Mouse (Mus musculus) midbrain, embryonic 13.5 days (tissue): ENCODE data around the gene Plg. TPM values are rescaled to one million over a fixed set of nuclear protein-coding genes. Genes with fewer than 3 reads are reported as not detected.

Source experiments
- ATAC-seq: fragments of 200-750 bp; cut with Nextera tagmentation; 2 replicates; pipeline ENCODE4 v1.8.0; 2017; ENCODE audit warnings: mild to moderate bottlenecking, moderate TSS enrichment, moderate library complexity
- H3K27ac ChIP-seq: fragments of 300-500 bp; sonication (generic); 2 replicates; pipeline ENCODE4 v1.5.1; 2015; ENCODE audit warnings: inconsistent platforms, mild to moderate bottlenecking, moderate library complexity
- H3K27me3 ChIP-seq: fragments of 300-500 bp; sonication (generic); 2 replicates; pipeline ENCODE4 v1.6.1; 2015; ENCODE audit warnings: mild to moderate bottlenecking, inconsistent platforms
- H3K36me3 ChIP-seq: fragments of 300-500 bp; sonication (generic); 2 replicates; pipeline ENCODE4 v1.6.1; 2015; ENCODE audit warnings: mild to moderate bottlenecking, inconsistent platforms
- H3K4me1 ChIP-seq: fragments of 300-500 bp; sonication (generic); replicated peaks from 2 replicates; pipeline ENCODE4 v1.6.1; 2015; ENCODE audit warnings: inconsistent platforms
- H3K4me2 ChIP-seq: fragments of 300-500 bp; sonication (generic); replicated peaks from 2 replicates; pipeline ENCODE4 v1.6.1; 2015; ENCODE audit warnings: moderate library complexity, mild to moderate bottlenecking, inconsistent platforms
- H3K4me3 ChIP-seq: fragments of 300-500 bp; sonication (generic); replicated peaks from 2 replicates; pipeline ENCODE4 v1.5.1; 2015; ENCODE audit warnings: mild to moderate bottlenecking, inconsistent platforms
- H3K9ac ChIP-seq: fragments of 300-500 bp; sonication (generic); replicated peaks from 2 replicates; pipeline ENCODE4 v1.6.1; 2015; ENCODE audit warnings: mild to moderate bottlenecking, inconsistent platforms
- H3K9me3 ChIP-seq: fragments of 300-500 bp; sonication (generic); 2 replicates; pipeline ENCODE4 v1.6.1; 2016; ENCODE audit warnings: mild to moderate bottlenecking, inconsistent platforms
- WGBS: fragments of 180-500 bp; shearing (Covaris S2); methylation state at CpG from one replicate; pipeline ENCODE4 v1.1.7; 2015; 5-methylcytosine and 5-hydroxymethylcytosine counted together
- polyA plus RNA-seq: library from polyadenylated mRNA; unstranded; fragments of >200 nt; fragmentation: Nextera tagmentation; extraction: Ambion mirVana; gene quantifications from 2 replicates; pipeline ENCODE4 v1.2.1, GENCODE M21; 2015

The Plg gene
- polyA plus RNA-seq, 1 experiment from 2014 or later: 0.17 TPM

DNA sequence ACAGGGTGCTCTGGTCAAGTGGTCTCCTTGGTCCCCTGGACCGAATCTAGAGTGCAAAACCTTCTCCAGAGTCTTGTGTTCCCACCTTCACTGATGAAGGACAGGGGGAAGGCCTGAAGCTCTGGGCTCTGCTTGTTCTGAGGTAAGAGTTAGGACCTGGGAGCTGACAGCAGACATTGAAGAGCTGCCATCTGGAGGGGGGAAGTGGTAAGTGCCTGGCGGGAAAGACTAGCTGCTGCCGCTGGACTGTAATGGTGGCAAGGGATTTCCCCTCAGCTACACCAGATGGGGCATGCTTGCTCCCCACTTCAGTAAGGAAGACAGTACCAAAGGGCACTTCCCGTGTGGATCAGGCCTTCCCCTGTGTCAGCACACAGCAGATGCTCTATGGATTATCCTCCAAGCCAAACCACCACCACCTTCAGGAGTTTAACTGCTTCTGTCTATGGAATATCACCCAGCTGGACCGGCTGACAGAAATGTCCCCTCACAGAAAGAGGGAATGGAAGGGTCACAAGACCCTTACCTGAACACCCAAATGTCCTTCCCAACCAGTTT is 11.0 kb upstream of the Plg start:
- H3K9me3 ChIP-seq: no peaks in the 10 kb centered on the region
- 40% methylated on average over 5 of the region's 5 CpGs for WGBS
- 0 out of 2 replicates have a peak, but pooled peaks cover 4% of the 10 kb centered on the region for H3K4me1 ChIP-seq
- no peaks in the 10 kb centered on the region for H3K36me3 ChIP-seq
- H3K27me3 ChIP-seq: no peaks in the 10 kb centered on the region
- ATAC-seq: peak; percentile 79
- no peak overlapping the region for H3K4me2 ChIP-seq
- no peak overlapping the region for H3K4me3 ChIP-seq
- no peak overlapping the region for H3K27ac ChIP-seq
- no peak overlapping the region for H3K9ac ChIP-seq

DNA sequence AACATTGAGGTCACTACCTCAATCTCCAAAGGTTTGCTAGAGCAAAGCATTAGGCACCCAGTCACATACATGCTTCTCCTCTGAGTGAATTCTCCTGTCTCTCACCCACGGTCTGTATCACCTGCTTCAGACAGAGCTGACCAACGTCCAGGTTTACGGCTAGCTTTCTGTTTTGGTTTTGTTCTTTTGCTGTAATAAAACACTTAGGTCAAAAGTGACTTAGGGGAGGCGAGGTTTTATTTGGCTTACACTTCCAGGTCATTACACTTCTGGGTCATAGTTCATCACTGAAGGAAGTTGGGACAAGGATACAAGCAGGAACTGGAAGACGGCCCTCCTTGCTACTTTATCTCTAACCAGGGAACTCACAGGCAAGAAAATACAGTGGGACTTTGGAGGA is 9.0 kb upstream of the Plg start:
- WGBS: 79% methylated on average over 5 of the region's 5 CpGs

DNA sequence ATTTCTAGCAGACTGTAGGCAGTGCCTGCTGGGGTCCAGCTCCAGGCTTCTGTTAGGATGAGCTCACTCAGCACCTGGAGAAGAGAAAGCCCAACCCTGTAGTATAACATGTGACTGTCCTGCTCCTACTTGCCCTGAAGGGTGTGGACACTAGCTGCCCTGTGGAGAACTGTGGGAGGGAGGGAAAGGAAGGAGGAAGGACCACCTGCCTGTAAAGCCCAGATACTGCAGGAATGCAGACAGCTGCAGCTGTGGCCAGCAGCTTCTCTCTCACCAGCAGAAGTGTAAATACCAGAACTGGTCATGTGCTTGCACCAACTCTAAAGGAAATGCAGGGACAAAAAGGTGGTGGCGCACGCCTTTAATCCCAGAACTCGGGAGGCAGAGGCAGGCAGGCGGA is 8.1 kb upstream of the Plg start:
- ATAC-seq: no peak
- Histone ChIP-seq H3K9ac (no peak overlapping the region), H3K4me3 (no peak overlapping the region), H3K27me3 (no peaks in the 10 kb centered on the region), H3K36me3 (no peaks in the 10 kb centered on the region), H3K4me2 (no peak overlapping the region), H3K4me1 (0 out of 2 replicates have a peak, but pooled peaks cover 4% of the 10 kb centered on the region), H3K27ac (no peak overlapping the region), H3K9me3 (no peaks in the 10 kb centered on the region)
- WGBS: 88% methylated on average over 4 of the region's 4 CpGs

More for the DNA sequence above, 9.0 kb upstream of the Plg start:
- no peaks in the 10 kb centered on the region for H3K36me3 ChIP-seq
- H3K4me3 ChIP-seq: no peak overlapping the region
- H3K9me3 ChIP-seq: no peaks in the 10 kb centered on the region
- H3K27ac ChIP-seq: no peak overlapping the region
- H3K4me2 ChIP-seq: no peak overlapping the region
- H3K27me3 ChIP-seq: no peaks in the 10 kb centered on the region
- 0 out of 2 replicates have a peak, but pooled peaks cover 4% of the 10 kb centered on the region for H3K4me1 ChIP-seq
- H3K9ac ChIP-seq: no peak overlapping the region
- no peak for ATAC-seq

GRCm38 (mm10) chr17:12371310-12371925 is 7.0 kb upstream of the Plg start:
- H3K27ac ChIP-seq: no peak overlapping the region
- H3K4me1 ChIP-seq: 0 out of 2 replicates have a peak, but pooled peaks cover 4% of the 10 kb centered on the region
- 36% methylated on average over 10 of the region's 10 CpGs for WGBS
- no peak overlapping the region for H3K9ac ChIP-seq
- H3K36me3 ChIP-seq: no peaks in the 10 kb centered on the region
- no peak overlapping the region for H3K4me3 ChIP-seq
- H3K27me3 ChIP-seq: no peaks in the 10 kb centered on the region
- peak overlapping the region; percentile 23; the same call in 1 of the 2 replicates for H3K4me2 ChIP-seq
- 0 out of 2 replicates have a peak, but pooled peaks have one; percentile 19 for ATAC-seq
- no peaks in the 10 kb centered on the region for H3K9me3 ChIP-seq

GRCm38 (mm10) chr17:12372021-12372420 is 6.4 kb upstream of the Plg start:
- H3K27ac ChIP-seq: no peak overlapping the region
- H3K9ac ChIP-seq: no peak overlapping the region
- no peak overlapping the region for H3K4me3 ChIP-seq
- no peaks in the 10 kb centered on the region for H3K36me3 ChIP-seq
- 0 out of 2 replicates have a peak overlapping the region, but pooled peaks have one; percentile 23 for H3K4me2 ChIP-seq
- 0 out of 2 replicates have a peak, but pooled peaks cover 4% of the 10 kb centered on the region for H3K4me1 ChIP-seq
- no peak; the same call in 1 of the 2 replicates for ATAC-seq
- H3K9me3 ChIP-seq: no peaks in the 10 kb centered on the region
- 21% methylated on average over 4 of the region's 4 CpGs for WGBS
- no peaks in the 10 kb centered on the region for H3K27me3 ChIP-seq

DNA sequence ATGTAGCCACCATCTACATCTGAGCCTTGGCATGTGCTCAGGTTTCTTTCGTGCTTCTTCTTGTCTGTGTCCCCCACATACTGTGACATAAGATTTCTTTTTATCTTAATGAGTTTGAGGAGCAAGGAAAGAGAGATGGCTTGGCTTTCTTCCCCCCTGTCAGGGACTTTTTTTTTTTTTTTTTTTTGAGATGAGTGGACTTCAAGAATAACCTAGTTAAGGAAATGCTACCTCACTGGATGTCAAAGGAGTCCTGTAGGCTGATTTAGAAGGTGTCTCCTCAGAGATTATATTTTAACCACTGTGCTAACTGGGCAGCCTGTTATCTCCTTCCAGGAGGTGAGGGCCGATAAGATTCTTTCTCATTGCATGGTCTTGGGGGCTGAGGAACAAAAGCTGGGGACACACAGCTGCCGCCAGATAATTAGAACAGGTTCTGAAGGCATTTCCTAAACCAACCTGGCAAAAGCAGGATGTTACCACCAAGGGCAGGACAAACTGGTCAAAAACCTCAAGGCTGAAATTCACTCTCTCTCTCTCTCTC is 4.7 kb upstream of the Plg start:
- WGBS: 70% methylated on average over 3 of the region's 3 CpGs
- no peaks in the 10 kb centered on the region for H3K27me3 ChIP-seq
- H3K9ac ChIP-seq: no peak overlapping the region
- no peaks in the 10 kb centered on the region for H3K9me3 ChIP-seq
- H3K27ac ChIP-seq: no peak overlapping the region
- H3K4me1 ChIP-seq: 0 out of 2 replicates have a peak, but pooled peaks cover 4% of the 10 kb centered on the region
- no peaks in the 10 kb centered on the region for H3K36me3 ChIP-seq
- H3K4me3 ChIP-seq: no peak overlapping the region
- H3K4me2 ChIP-seq: no peak overlapping the region
- ATAC-seq: no peak

GRCm38 (mm10) chr17:12380287-12380686 is 1.9 kb downstream of the Plg start:
- H3K27me3 ChIP-seq: no peaks in the 10 kb centered on the region
- no peak overlapping the region for H3K27ac ChIP-seq
- no peaks in the 10 kb centered on the region for H3K36me3 ChIP-seq
- 95% methylated on average over 4 of the region's 4 CpGs for WGBS
- no peaks in the 10 kb centered on the region for H3K9me3 ChIP-seq
- H3K4me1 ChIP-seq: 0 out of 2 replicates have a peak, but pooled peaks cover 3% of the 10 kb centered on the region
- ATAC-seq: no peak
- no peak overlapping the region for H3K4me2 ChIP-seq
- H3K4me3 ChIP-seq: no peak overlapping the region
- H3K9ac ChIP-seq: no peak overlapping the region

GRCm38 (mm10) chr17:12381579-12381978 is 3.2 kb downstream of the Plg start:
- H3K4me1 ChIP-seq: 0 out of 2 replicates have a peak, but pooled peaks cover 3% of the 10 kb centered on the region
- no peaks in the 10 kb centered on the region for H3K27me3 ChIP-seq
- H3K27ac ChIP-seq: no peak overlapping the region
- 86% methylated on average over 2 of the region's 2 CpGs for WGBS
- no peaks in the 10 kb centered on the region for H3K9me3 ChIP-seq
- ATAC-seq: no peak
- H3K4me2 ChIP-seq: no peak overlapping the region
- no peaks in the 10 kb centered on the region for H3K36me3 ChIP-seq
- H3K9ac ChIP-seq: no peak overlapping the region
- H3K4me3 ChIP-seq: no peak overlapping the region

DNA sequence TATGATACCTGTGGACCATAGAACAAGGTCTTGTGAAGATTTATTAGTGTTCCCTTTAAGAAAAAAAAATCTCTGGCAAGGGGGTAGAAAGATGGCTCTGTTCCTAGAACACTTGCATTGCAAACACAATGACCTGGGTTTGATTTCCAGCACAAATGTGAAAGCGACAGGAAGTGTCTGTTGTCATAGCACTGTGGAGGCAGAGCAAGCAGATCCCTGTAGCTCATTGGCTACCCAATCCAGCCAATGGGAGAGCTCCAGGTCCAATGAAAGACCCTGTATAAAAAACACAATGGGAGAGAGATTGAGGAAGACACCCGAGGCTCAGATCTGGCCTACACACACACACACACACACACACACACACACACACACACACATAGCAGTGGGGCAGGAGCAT is 4.1 kb downstream of the Plg start:
- peak; percentile 90 for ATAC-seq
- WGBS: 17% methylated on average over 2 of the region's 2 CpGs

GRCm38 (mm10) chr17:12385049-12385794 is 6.8 kb downstream of the Plg start:
- no peak for ATAC-seq
- Histone ChIP-seq H3K9ac (no peak overlapping the region), H3K4me2 (no peak overlapping the region), H3K4me1 (0 out of 2 replicates have a peak, but pooled peaks cover 3% of the 10 kb centered on the region), H3K27me3 (no peaks in the 10 kb centered on the region), H3K36me3 (no peaks in the 10 kb centered on the region), H3K9me3 (no peaks in the 10 kb centered on the region), H3K27ac (no peak overlapping the region), H3K4me3 (no peak overlapping the region)
- WGBS: 77% methylated on average over 8 of the region's 8 CpGs

More for the DNA sequence above, 4.1 kb downstream of the Plg start:
- H3K9ac ChIP-seq: no peak overlapping the region
- H3K36me3 ChIP-seq: no peaks in the 10 kb centered on the region
- H3K27me3 ChIP-seq: no peaks in the 10 kb centered on the region
- 0 out of 2 replicates have a peak, but pooled peaks cover 3% of the 10 kb centered on the region for H3K4me1 ChIP-seq
- no peak overlapping the region for H3K27ac ChIP-seq
- H3K4me3 ChIP-seq: no peak overlapping the region
- H3K4me2 ChIP-seq: no peak overlapping the region
- H3K9me3 ChIP-seq: no peaks in the 10 kb centered on the region

GRCm38 (mm10) chr17:12387781-12388180 is 9.4 kb downstream of the Plg start:
- Histone ChIP-seq H3K9ac (no peak overlapping the region), H3K4me1 (no peaks in the 10 kb centered on the region), H3K9me3 (no peaks in the 10 kb centered on the region), H3K4me2 (no peak overlapping the region), H3K4me3 (no peak overlapping the region), H3K36me3 (no peaks in the 10 kb centered on the region), H3K27me3 (no peaks in the 10 kb centered on the region), H3K27ac (no peak overlapping the region)
- no peak for ATAC-seq
- WGBS: 84% methylated on average over 2 of the region's 2 CpGs

DNA sequence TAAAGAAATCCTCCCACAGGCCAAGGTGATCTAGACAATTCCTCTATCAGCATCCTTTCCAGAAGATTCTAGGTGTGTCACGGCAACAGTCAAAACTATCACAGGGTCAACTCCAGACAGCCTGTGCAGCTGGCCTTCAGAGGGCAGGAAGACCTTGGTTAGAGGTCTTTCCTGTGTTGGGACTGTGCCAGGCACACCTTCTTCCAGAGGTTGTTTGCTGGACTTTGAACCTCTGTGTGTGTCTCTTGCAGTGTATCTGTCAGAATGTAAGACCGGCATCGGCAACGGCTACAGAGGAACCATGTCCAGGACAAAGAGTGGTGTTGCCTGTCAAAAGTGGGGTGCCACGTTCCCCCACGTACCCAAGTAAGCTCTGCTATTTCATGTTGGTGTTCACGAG is 9.8 kb downstream of the Plg start:
- ATAC-seq: no peak
- Histone ChIP-seq H3K4me3 (no peak overlapping the region), H3K27ac (no peak overlapping the region), H3K4me1 (no peaks in the 10 kb centered on the region), H3K4me2 (no peak overlapping the region), H3K9me3 (no peaks in the 10 kb centered on the region), H3K27me3 (no peaks in the 10 kb centered on the region), H3K36me3 (no peaks in the 10 kb centered on the region), H3K9ac (no peak overlapping the region)
- 94% methylated on average over 7 of the region's 7 CpGs for WGBS
